Mouse (Mus musculus) kidney, adult 2 months (tissue): ENCODE measurements around the gene Nfia.

ENCODE experiments used
- CTCF ChIP-seq: fragments of 200-500 bp; conservative IDR thresholded peaks from 2 replicates; pipeline ENCODE4 v1.5.1; 2011; ENCODE audit warnings: low read depth, mild to moderate bottlenecking, control low read depth, low read length, moderate library complexity, mixed read lengths; ENCODE audit not compliant: insufficient read depth, insufficient read length
- POLR2A ChIP-seq: fragments of 200-500 bp; IDR thresholded peaks from one replicate; pipeline ENCODE4 v1.6.1; 2011; ENCODE audit warnings: low read depth, low read length, control low read depth

- TF ChIP-seq CTCF (no peak), POLR2A (no peak)
Observed at GRCm38 (mm10) chr4:97923248-97923647, 150.7 kb downstream of the Nfia start.
